Mouse (Mus musculus) forebrain, embryonic 11.5 days (tissue): ENCODE results near the gene Impdh2. TPM values are rescaled to one million over a fixed set of nuclear protein-coding genes. Genes with fewer than 3 reads are reported as not detected.
A peak's percentile ranks its signal among the peaks of the same experiment; 100 is the strongest.

Experiments
- ATAC-seq: fragments of 200-750 bp; cut with Nextera tagmentation; replicated peaks from 2 replicates; pipeline ENCODE4 v1.8.0; 2017; ENCODE audit warnings: moderate TSS enrichment; ENCODE audit not compliant: low FRiP score
- DNase-seq: peaks from one replicate; pipeline ENCODE4 v3.0.0-alpha.2; 2017; ENCODE audit warnings: low spot score
- H3K27ac ChIP-seq: fragments of 300-500 bp; sonication (generic); 2 replicates; pipeline ENCODE4 v1.5.1; 2014; ENCODE audit warnings: low read depth, low read length
- H3K27me3 ChIP-seq: fragments of 300-500 bp; sonication (generic); 2 replicates; pipeline ENCODE4 v1.6.1; 2014; ENCODE audit warnings: mild to moderate bottlenecking, low read length, mixed read lengths; ENCODE audit not compliant: control insufficient read depth, insufficient read depth
- H3K36me3 ChIP-seq: fragments of 300-500 bp; sonication (generic); 2 replicates; pipeline ENCODE4 v1.6.1; 2014; ENCODE audit warnings: mild to moderate bottlenecking, low read length, moderate library complexity, mixed read lengths; ENCODE audit not compliant: control insufficient read depth, insufficient read depth
- H3K4me1 ChIP-seq: fragments of 300-500 bp; sonication (generic); replicated peaks from 2 replicates; pipeline ENCODE4 v1.6.1; 2014; ENCODE audit warnings: low read length, mixed read lengths; ENCODE audit not compliant: control insufficient read depth, insufficient read depth
- H3K4me2 ChIP-seq: fragments of 300-500 bp; sonication (generic); 2 replicates; pipeline ENCODE4 v1.6.1; 2014; ENCODE audit warnings: low read depth, mild to moderate bottlenecking, low read length, moderate library complexity, mixed read lengths; ENCODE audit not compliant: severe bottlenecking
- H3K4me3 ChIP-seq: fragments of 300-500 bp; sonication (generic); 2 replicates; pipeline ENCODE4 v1.5.1; 2014; ENCODE audit warnings: low read depth, low read length
- H3K9ac ChIP-seq: fragments of 300-500 bp; sonication (generic); 2 replicates; pipeline ENCODE4 v1.6.1; 2014; ENCODE audit warnings: low read length
- H3K9me3 ChIP-seq: fragments of 300-500 bp; sonication (generic); 2 replicates; pipeline ENCODE4 v1.6.1; 2016; ENCODE audit warnings: low read length, mixed read lengths; ENCODE audit not compliant: control insufficient read depth
- WGBS: fragments of 180-500 bp; shearing (Covaris S2); extraction: QIAGEN DNeasy Blood & Tissue Kit; methylation state at CpG from one replicate; pipeline ENCODE4 v1.1.7; 2014; 5-methylcytosine and 5-hydroxymethylcytosine counted together
- polyA plus RNA-seq: library from polyadenylated mRNA; unstranded; fragments of >200 nt; fragmentation: Nextera tagmentation; extraction: Ambion mirVana; gene quantifications from 2 replicates; pipeline ENCODE4 v1.2.1, GENCODE M21; 2014

The Impdh2 gene
- polyA plus RNA-seq, 1 experiment from 2014 or later: 199 TPM

GRCm38 (mm10) chr9:108587571-108588180, 27.6 kb downstream of the Impdh2 start:
- Histone ChIP-seq H3K36me3 (no peaks in the 10 kb centered on the region), H3K9ac (peak overlapping the region; percentile 54), H3K4me3 (peak overlapping the region; percentile 18; the same call in 1 of the 2 replicates), H3K27me3 (no peaks in the 10 kb centered on the region), H3K9me3 (no peaks in the 10 kb centered on the region), H3K4me1 (peaks cover 32% of the 10 kb centered on the region), H3K27ac (peak overlapping the region; percentile 98), H3K4me2 (peak overlapping the region; percentile 53)
- DNase-seq (peak; percentile 93), ATAC-seq (peak; percentile 98)
- 1% methylated on average over 14 of the region's 14 CpGs for WGBS

- Histone ChIP-seq H3K36me3 (no peaks in the 10 kb centered on the region), H3K27ac (peak overlapping the region; percentile 98), H3K4me2 (no peak overlapping the region), H3K4me3 (no peak overlapping the region), H3K27me3 (no peaks in the 10 kb centered on the region), H3K4me1 (peaks cover 32% of the 10 kb centered on the region), H3K9ac (no peak overlapping the region), H3K9me3 (no peaks in the 10 kb centered on the region)
- DNase-seq: no peak
- no peak for ATAC-seq
- WGBS: 75% methylated on average over 5 of the region's 5 CpGs
These were observed 29.1 kb downstream of the Impdh2 start for GRCm38 (mm10) chr9:108589229-108589628.

- DNase-seq (no peak), ATAC-seq (no peak)
- WGBS: 91% methylated on average over 4 of the region's 4 CpGs
- Histone ChIP-seq H3K27me3 (no peaks in the 10 kb centered on the region), H3K4me2 (no peak overlapping the region), H3K9me3 (no peaks in the 10 kb centered on the region), H3K9ac (no peak overlapping the region), H3K4me1 (peaks cover 26% of the 10 kb centered on the region), H3K36me3 (no peaks in the 10 kb centered on the region), H3K4me3 (no peak overlapping the region), H3K27ac (no peak overlapping the region)
These were observed 31.4 kb downstream of the Impdh2 start for GRCm38 (mm10) chr9:108591462-108591861.

GRCm38 (mm10) chr9:108594354-108594753, 34.3 kb downstream of the Impdh2 start:
- no peak for ATAC-seq
- Histone ChIP-seq H3K36me3 (no peaks in the 10 kb centered on the region), H3K9ac (no peak overlapping the region), H3K4me1 (peaks cover under 1% of the 10 kb centered on the region; the same call in 1 of the 2 replicates), H3K4me3 (no peak overlapping the region), H3K9me3 (no peaks in the 10 kb centered on the region), H3K4me2 (no peak overlapping the region), H3K27ac (no peak overlapping the region), H3K27me3 (no peaks in the 10 kb centered on the region)
- DNase-seq: no peak
- 88% methylated on average over 3 of the region's 3 CpGs for WGBS

- 2% methylated on average over 56 of the region's 69 CpGs for WGBS
- peak; percentile 83 for DNase-seq
These were observed 37.1 kb downstream of the Impdh2 start, which contains the start of gene P4htm for GRCm38 (mm10) chr9:108596998-108597764. P4htm (minus strand) TSS chr9:108597667.

DNA sequence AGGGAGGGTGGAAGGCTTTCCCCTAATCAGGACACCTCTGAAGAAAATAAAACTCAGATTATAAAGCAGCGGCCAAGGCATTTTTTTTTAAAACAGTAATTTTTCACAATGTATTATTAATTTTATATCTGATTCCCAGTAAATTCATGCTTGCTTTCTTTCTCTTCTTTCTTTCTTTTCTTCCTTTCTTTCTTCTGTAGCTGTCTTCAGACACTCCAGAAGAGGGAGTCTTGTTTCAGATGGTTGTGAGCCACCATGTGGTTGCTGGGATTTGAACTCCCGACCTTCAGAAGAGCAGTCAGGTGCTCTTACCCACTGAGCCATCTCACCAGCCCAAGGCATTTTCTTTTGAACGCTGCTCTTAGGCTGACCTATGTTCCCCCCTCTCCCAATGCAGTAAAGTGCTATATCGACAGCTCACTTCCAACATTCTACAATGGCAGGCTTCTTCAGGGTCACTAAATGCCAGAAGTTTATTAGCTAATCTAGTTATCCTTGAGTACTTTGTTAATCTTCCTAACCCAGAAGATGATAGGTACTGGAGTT, 39.0 kb downstream of the Impdh2 start:
- Histone ChIP-seq H3K36me3 (no peaks in the 10 kb centered on the region; the same call in 1 of the 2 replicates), H3K9ac (no peak overlapping the region), H3K9me3 (no peaks in the 10 kb centered on the region), H3K4me1 (no peaks in the 10 kb centered on the region), H3K4me2 (no peak overlapping the region), H3K4me3 (no peak overlapping the region), H3K27me3 (no peaks in the 10 kb centered on the region), H3K27ac (no peak overlapping the region)
- ATAC-seq (no peak), DNase-seq (no peak)
- 80% methylated on average over 4 of the region's 4 CpGs for WGBS

More at GRCm38 (mm10) chr9:108596998-108597764, 37.1 kb downstream of the Impdh2 start, which contains the start of gene P4htm:
- no peaks in the 10 kb centered on the region for H3K9me3 ChIP-seq
- no peaks in the 10 kb centered on the region for H3K36me3 ChIP-seq
- peak within 1 kb of the TSS; percentile 94 for H3K4me2 ChIP-seq
- H3K27me3 ChIP-seq: no peaks in the 10 kb centered on the region
- 0 out of 2 replicates have a peak within 1 kb of the TSS, but pooled peaks have one; percentile 31 for H3K27ac ChIP-seq
- H3K4me3 ChIP-seq: peak within 1 kb of the TSS; percentile 71
- peak; percentile 88 for ATAC-seq
- peak within 1 kb of the TSS; percentile 78 for H3K9ac ChIP-seq
- H3K4me1 ChIP-seq: no peaks in the 10 kb centered on the region

- no peak for DNase-seq
- Histone ChIP-seq H3K9ac (no peak overlapping the region), H3K9me3 (no peaks in the 10 kb centered on the region), H3K4me3 (no peak overlapping the region), H3K27ac (no peak overlapping the region), H3K27me3 (no peaks in the 10 kb centered on the region), H3K4me2 (no peak overlapping the region), H3K4me1 (no peaks in the 10 kb centered on the region), H3K36me3 (no peaks in the 10 kb centered on the region; the same call in 1 of the 2 replicates)
- ATAC-seq: no peak
- 81% methylated on average over 2 of the region's 2 CpGs for WGBS
These were observed 39.9 kb downstream of the Impdh2 start for GRCm38 (mm10) chr9:108600011-108600410.

DNA sequence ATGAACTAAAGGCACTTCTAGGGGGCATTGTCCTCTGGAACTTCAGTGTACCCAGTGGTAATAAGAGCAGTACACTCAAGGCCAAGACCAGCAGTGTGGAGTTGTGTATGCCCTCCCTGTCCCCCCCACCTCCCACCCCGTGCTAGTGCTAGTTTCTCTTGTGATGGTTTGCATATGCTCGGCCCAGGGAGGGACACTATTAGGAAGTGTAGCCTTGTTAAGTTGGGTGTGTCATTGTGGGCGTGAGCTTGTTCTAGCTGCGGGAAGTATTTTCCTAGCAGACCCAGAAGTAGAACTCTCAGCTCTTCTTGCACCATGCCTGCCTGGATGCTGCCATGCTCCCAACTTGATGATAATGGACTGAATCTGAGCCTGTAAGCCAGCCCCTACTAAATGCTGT, 41.9 kb downstream of the Impdh2 start:
- Histone ChIP-seq H3K27me3 (no peaks in the 10 kb centered on the region), H3K9ac (no peak overlapping the region), H3K4me1 (no peaks in the 10 kb centered on the region), H3K4me3 (no peak overlapping the region), H3K9me3 (no peaks in the 10 kb centered on the region), H3K27ac (no peak overlapping the region), H3K36me3 (no peaks in the 10 kb centered on the region; the same call in 1 of the 2 replicates), H3K4me2 (no peak overlapping the region)
- WGBS: 90% methylated on average over 4 of the region's 4 CpGs
- DNase-seq (no peak), ATAC-seq (no peak)
